Mouse (Mus musculus) heart, adult 10 weeks (tissue): ENCODE data around the gene Sumf1. TPM values are rescaled to one million over a fixed set of nuclear protein-coding genes. Genes with fewer than 3 reads are reported as not detected.

Experiments used
- polyA plus RNA-seq: library from polyadenylated mRNA; stranded (reverse); fragments of 350-450 nt; fragmentation: Illumina TruSeq; extraction: RNeasy Lipid Tissue Mini Kit (QIAGEN cat#74804); gene quantifications from one replicate; pipeline ENCODE4 v1.2.3, GENCODE M21; 2014; ENCODE audit warnings: low read depth, low replicate concordance

Sumf1 gene
- 16.0 TPM for polyA plus RNA-seq

GRCm38 (mm10) chr6:108184847-108185684 is at the start of gene Sumf1:
Gene Sumf1, minus strand, starts transcription at chr6:108185582.

GRCm38 (mm10) chr6:108212881-108213295 is 27.5 kb upstream of the Sumf1 start, which contains the start of gene Itpr1:
Gene Itpr1, plus strand, starts transcription at chr6:108213096.

GRCm38 (mm10) chr6:108064918-108065526 is 120.4 kb downstream of the Sumf1 start, which contains the start of gene Setmar:
Gene Setmar, plus strand, starts transcription at chr6:108065045.

Other genes starting within 250 kb of the Sumf1 start
- 4.5 TPM for gene Setmar, start 120.5 kb downstream of the Sumf1 start, polyA plus RNA-seq
- gene Itpr1, start 27.5 kb upstream of the Sumf1 start, polyA plus RNA-seq: 31.5 TPM